Comparison of ENCODE assay signal across 26 mouse cellular contexts in genomic region chr3:153287081-153287480, GRCm38 (mm10).
"Had no signal": no experiment of that assay in that cellular context is flagged by ENCODE, and none has a peak within 500 bp of the region (broad histone marks: within the 10 kb centered on the region; RNA-seq: fewer than 3 reads in every experiment).

No protein-coding gene starts in this region.

- H3K4me3 ChIP-seq: embryonic facial prominence, embryonic 10.5 days; embryonic facial prominence, embryonic 12.5 days; embryonic facial prominence, embryonic 13.5 days; embryonic facial prominence, embryonic 15.5 days; erythroblast, embryonic 14.5 days; forebrain, embryonic 10.5 days; forebrain, embryonic 12.5 days; forebrain, embryonic 13.5 days; forebrain, embryonic 15.5 days; gastrocnemius, adult 2 months; heart, adult 2 months had no signal

- H3K4me1 ChIP-seq: embryonic facial prominence, embryonic 10.5 days; embryonic facial prominence, embryonic 15.5 days had no signal

- DNase-seq: cerebellum, adult 9-10 months; cerebellum, adult 9-11 months; cerebellum, postnatal 10 days; cerebellum, postnatal 14 days; cerebellum, postnatal 25 days; cerebellum, postnatal 36 days; embryo, embryonic 11 days; forebrain, postnatal 0 days; gastrocnemius, adult 2 months; gastrocnemius, postnatal 10 days; gastrocnemius, postnatal 14 days; gastrocnemius, postnatal 25 days; gastrocnemius, postnatal 36 days; heart, adult 18-20 months; heart, adult 2 months had no signal

- H3K27ac ChIP-seq: embryonic facial prominence, embryonic 10.5 days; embryonic facial prominence, embryonic 12.5 days; embryonic facial prominence, embryonic 13.5 days; embryonic facial prominence, embryonic 15.5 days; forebrain, embryonic 10.5 days; forebrain, embryonic 12.5 days; forebrain, embryonic 13.5 days; forebrain, embryonic 15.5 days; gastrocnemius, adult 2 months; heart, adult 2 months had no signal

- H3K36me3 ChIP-seq: embryonic facial prominence, embryonic 10.5 days; embryonic facial prominence, embryonic 12.5 days; embryonic facial prominence, embryonic 13.5 days; embryonic facial prominence, embryonic 15.5 days; forebrain, embryonic 10.5 days; forebrain, embryonic 12.5 days; forebrain, embryonic 15.5 days had no signal

- H3K27me3 ChIP-seq: embryonic facial prominence, embryonic 12.5 days; embryonic facial prominence, embryonic 13.5 days; embryonic facial prominence, embryonic 15.5 days; forebrain, embryonic 12.5 days; forebrain, embryonic 13.5 days; forebrain, embryonic 15.5 days had no signal

- H3K9ac ChIP-seq: embryonic facial prominence, embryonic 12.5 days; embryonic facial prominence, embryonic 13.5 days; embryonic facial prominence, embryonic 15.5 days; forebrain, embryonic 12.5 days; forebrain, embryonic 13.5 days; forebrain, embryonic 15.5 days; forebrain, postnatal 0 days had no signal

- H3K9me3 ChIP-seq: embryonic facial prominence, embryonic 10.5 days; embryonic facial prominence, embryonic 12.5 days; embryonic facial prominence, embryonic 13.5 days; embryonic facial prominence, embryonic 15.5 days; forebrain, embryonic 10.5 days; forebrain, embryonic 13.5 days; forebrain, embryonic 15.5 days had no signal

- H3K4me2 ChIP-seq: embryonic facial prominence, embryonic 12.5 days; embryonic facial prominence, embryonic 13.5 days; embryonic facial prominence, embryonic 15.5 days; forebrain, embryonic 12.5 days; forebrain, embryonic 13.5 days; forebrain, embryonic 15.5 days had no signal

- ATAC-seq: forebrain, embryonic 13.5 days; forebrain, embryonic 14.5 days; forebrain, embryonic 15.5 days; forebrain, embryonic 16.5 days; forebrain, postnatal 0 days had no signal
